8 mouse cellular contexts compared by ENCODE assay signal in the genomic region with DNA sequence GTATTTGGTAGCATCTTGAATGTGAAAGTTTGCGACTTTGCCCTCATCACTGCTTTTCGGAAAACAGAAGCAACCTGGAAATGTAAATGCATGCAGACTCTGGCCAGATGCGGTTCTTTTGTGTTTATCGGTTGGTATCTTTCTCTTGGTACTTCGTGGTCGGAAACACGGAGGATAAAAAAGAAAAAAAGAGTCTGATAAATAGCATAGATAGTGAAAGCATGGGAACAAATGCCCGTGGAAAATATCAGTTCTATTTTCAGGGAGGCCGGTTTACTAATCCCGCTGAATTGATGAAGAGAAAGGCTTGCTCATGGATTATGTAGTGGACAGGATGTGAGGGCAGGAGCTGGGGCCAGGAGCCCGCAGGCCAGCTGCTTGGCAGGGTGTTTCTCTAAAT. TPM values are rescaled to one million over a fixed set of nuclear protein-coding genes. Genes with fewer than 3 reads are reported as not detected.
A peak's percentile ranks its signal among the peaks of the same experiment; 100 is the strongest.
DNase-seq lines count a peak whose midpoint lies in the region; ATAC-seq and TF ChIP-seq lines count a peak whose summit lies in the region.

No protein-coding gene starts in this region.

- WGBS in lung, postnatal 0 days: 3% methylated on average over 11 of the region's 11 CpGs
- WGBS in embryonic facial prominence, embryonic 11.5 days: under 1% methylated on average over 11 of the region's 11 CpGs
- under 1% methylated on average over 11 of the region's 11 CpGs for WGBS in hindbrain, postnatal 0 days

- TF ChIP-seq POLR2A in myocyte (IDR thresholded peaks at IDR 0.05; ENCODE audit: insufficient read length, low read depth): no peak

- H3K4me2 ChIP-seq in lung, postnatal 0 days (replicated peaks; ENCODE audit: low read depth, low read length): peak overlapping the region; percentile 81
- peak overlapping the region; percentile 56 for H3K4me2 ChIP-seq in embryonic facial prominence, embryonic 11.5 days (ENCODE audit: low read depth, low read length)
- peak overlapping the region; percentile 72 for H3K4me2 ChIP-seq in hindbrain, postnatal 0 days (ENCODE audit: low read depth, low read length)
- H3K4me2 ChIP-seq in myocyte (ENCODE audit: low read depth): peak overlapping the region; percentile 72

- H3K9ac ChIP-seq in lung, postnatal 0 days (replicated peaks; ENCODE audit: low read depth): peak overlapping the region; percentile 59; the same call in 1 of the 2 replicates
- H3K9ac ChIP-seq in embryonic facial prominence, embryonic 11.5 days (replicated peaks; ENCODE audit: low read length): peak overlapping the region; percentile 95
- peak overlapping the region; percentile 83 for H3K9ac ChIP-seq in hindbrain, postnatal 0 days (replicated peaks; ENCODE audit: low read length)

- peak overlapping the region; percentile 89 for H3K27ac ChIP-seq in lung, postnatal 0 days (ENCODE audit: low read length)
- no peak overlapping the region for H3K27ac ChIP-seq in embryonic facial prominence, embryonic 11.5 days (replicated peaks; ENCODE audit: low read depth, low read length)
- H3K27ac ChIP-seq in hindbrain, postnatal 0 days: peak overlapping the region; percentile 96

- ATAC-seq in lung, postnatal 0 days: no peak
- ATAC-seq in embryonic facial prominence, embryonic 11.5 days (replicated peaks; ENCODE audit: insufficient number of reproducible peaks, low FRiP score, low TSS enrichment, low read depth): no peak
- ATAC-seq in hindbrain, postnatal 0 days: no peak

- H3K9me3 ChIP-seq in lung, postnatal 0 days (ENCODE audit: low read length): no peaks in the 10 kb centered on the region
- H3K9me3 ChIP-seq in embryonic facial prominence, embryonic 11.5 days (replicated peaks; ENCODE audit: control insufficient read depth, low read length): no peaks in the 10 kb centered on the region
- no peaks in the 10 kb centered on the region for H3K9me3 ChIP-seq in hindbrain, postnatal 0 days (ENCODE audit: low read length)

- TF ChIP-seq CTCF in lung, postnatal 0 days (IDR thresholded peaks at IDR 0.05): no peak
- no peak for TF ChIP-seq CTCF in hindbrain, postnatal 0 days (IDR thresholded peaks at IDR 0.05; ENCODE audit: low read depth)

- H3K4me1 ChIP-seq in lung, postnatal 0 days (ENCODE audit: insufficient read depth, low read depth, low read length): peaks cover 13% of the 10 kb centered on the region
- 0 out of 2 replicates have a peak, but pooled peaks cover 3% of the 10 kb centered on the region for H3K4me1 ChIP-seq in embryonic facial prominence, embryonic 11.5 days (ENCODE audit: control insufficient read depth, insufficient read depth, low read length)
- peaks cover 3% of the 10 kb centered on the region; the same call in 1 of the 2 replicates for H3K4me1 ChIP-seq in hindbrain, postnatal 0 days (ENCODE audit: insufficient read depth, low read length)

- no peaks in the 10 kb centered on the region; the same call in 1 of the 2 replicates for H3K36me3 ChIP-seq in lung, postnatal 0 days (ENCODE audit: insufficient read depth, low read length)
- H3K36me3 ChIP-seq in embryonic facial prominence, embryonic 11.5 days (replicated peaks; ENCODE audit: control insufficient read depth, insufficient read depth, low read depth, low read length): no peaks in the 10 kb centered on the region
- no peaks in the 10 kb centered on the region for H3K36me3 ChIP-seq in hindbrain, postnatal 0 days (ENCODE audit: insufficient read depth, low read length)
- H3K36me3 ChIP-seq in myocyte (ENCODE audit: control insufficient read depth, insufficient read depth): no peaks in the 10 kb centered on the region

- H3K79me2 ChIP-seq in myocyte (ENCODE audit: control insufficient read depth, insufficient read depth): peaks cover 76% of the 10 kb centered on the region

- H3K4me3 ChIP-seq in lung, postnatal 0 days (ENCODE audit: low read depth, low read length): peak overlapping the region; percentile 90
- H3K4me3 ChIP-seq in embryonic facial prominence, embryonic 11.5 days (ENCODE audit: low read depth, low read length): peak overlapping the region; percentile 93
- H3K4me3 ChIP-seq in hindbrain, postnatal 0 days (ENCODE audit: low read length): peak overlapping the region; percentile 71
- H3K4me3 ChIP-seq in myocyte: peak overlapping the region; percentile 74

- no peak for TF ChIP-seq EP300 in lung, postnatal 0 days (IDR thresholded peaks at IDR 0.05)

- no peaks in the 10 kb centered on the region for H3K27me3 ChIP-seq in lung, postnatal 0 days (replicated peaks; ENCODE audit: insufficient read depth, low read length)
- no peaks in the 10 kb centered on the region for H3K27me3 ChIP-seq in embryonic facial prominence, embryonic 11.5 days (ENCODE audit: control insufficient read depth, insufficient read depth, low read length)
- H3K27me3 ChIP-seq in hindbrain, postnatal 0 days (ENCODE audit: insufficient read depth, low read length): no peaks in the 10 kb centered on the region
- H3K27me3 ChIP-seq in myocyte (ENCODE audit: control insufficient read depth, insufficient read depth, insufficient read length): no peaks in the 10 kb centered on the region

- peak; percentile 32 for DNase-seq in lung, postnatal 0 days (ENCODE audit: low spot score)
- DNase-seq in lung, postnatal 36 days: no peak
- peak; percentile 33 for DNase-seq in embryonic facial prominence, embryonic 11.5 days (ENCODE audit: low spot score)
- DNase-seq in hindbrain, postnatal 0 days (ENCODE audit: low spot score): no peak
- DNase-seq in cerebellum, postnatal 36 days: no peak
- no peak for DNase-seq in cerebellum, postnatal 4 days (ENCODE audit: low spot score in 2 of 2)
- DNase-seq in adrenal gland, postnatal 4 days (ENCODE audit: low spot score in 2 of 2): no peak

- H3ac ChIP-seq in myocyte (ENCODE audit: control insufficient read depth, insufficient read length): peak overlapping the region; percentile 92

TF ChIP-seq in myocyte, 11 proteins besides CTCF, POLR2A, EP300 and RAD21:
- TF ChIP-seq MAX (IDR thresholded peaks at IDR 0.05; ENCODE audit: low read depth): no peak
- no peak for TF ChIP-seq MYOD1 (IDR thresholded peaks at IDR 0.05; ENCODE audit: control insufficient read depth in 1 of 3, insufficient read length in 2 of 3, low read depth in 2 of 3)
- no peak for TF ChIP-seq USF1 (IDR thresholded peaks at IDR 0.05; ENCODE audit: low read depth)
- no peak for TF ChIP-seq POLR2AphosphoS2 (IDR thresholded peaks at IDR 0.05; ENCODE audit: insufficient read length, low read depth)
- TF ChIP-seq SRF (IDR thresholded peaks at IDR 0.05; ENCODE audit: control insufficient read depth, insufficient read length, low read depth): no peak
- TF ChIP-seq REST (IDR thresholded peaks at IDR 0.05; ENCODE audit: insufficient read depth, insufficient read length): no peak
- no peak for TF ChIP-seq TCF3 (IDR thresholded peaks at IDR 0.05; ENCODE audit: insufficient read length, low read depth)
- TF ChIP-seq TCF12 (IDR thresholded peaks at IDR 0.05; ENCODE audit: insufficient read depth, poor library complexity, severe bottlenecking): no peak
- TF ChIP-seq CEBPB (IDR thresholded peaks at IDR 0.05; ENCODE audit: insufficient read depth, poor library complexity, severe bottlenecking): no peak
- no peak for TF ChIP-seq MYOG (IDR thresholded peaks at IDR 0.05; ENCODE audit: control insufficient read depth in 1 of 3, insufficient read depth in 1 of 3, insufficient read length in 2 of 3, low read depth in 2 of 3)
- no peak for TF ChIP-seq E2F4 (IDR thresholded peaks at IDR 0.05; ENCODE audit: insufficient read depth)

RNA-seq across cellular contexts. Expression of gene Itsn1, which starts 1.4 kb away (rescaled TPM):
- polyA plus RNA-seq in lung, postnatal 0 days (2015; fragmentation: Nextera tagmentation; extraction: Ambion mirVana): 9.7 and 12.1 TPM in 2 replicates
- polyA plus RNA-seq in embryonic facial prominence, embryonic 11.5 days (2014; fragmentation: Nextera tagmentation; extraction: Ambion mirVana): 36.5 and 40.1 TPM in 2 replicates
- 65.1 and 69.5 TPM in 2 replicates for total RNA-seq in hindbrain, postnatal 0 days (2014; rRNA removed)
- 33.6 and 34.8 TPM in 2 replicates for polyA plus RNA-seq in hindbrain, postnatal 0 days (2015; fragmentation: Nextera tagmentation; extraction: Ambion mirVana)
- 27.5 TPM for polyA plus RNA-seq in myocyte (2012; fragmentation: generic; extraction: Trizol)
- 10 to 100 TPM; 54.5 to 59.7 TPM for total RNA-seq in adrenal gland, postnatal 4 days (2021)

RNA-seq across cellular contexts. Expression of gene Cryzl1, which starts 1.7 kb away (rescaled TPM):
- 59.3 and 64.8 TPM in 2 replicates for polyA plus RNA-seq in lung, postnatal 0 days (2015; fragmentation: Nextera tagmentation; extraction: Ambion mirVana)
- polyA plus RNA-seq in embryonic facial prominence, embryonic 11.5 days (2014; fragmentation: Nextera tagmentation; extraction: Ambion mirVana): 66.7 and 76.4 TPM in 2 replicates
- 28.4 and 67.3 TPM in 2 replicates for total RNA-seq in hindbrain, postnatal 0 days (2014; rRNA removed)
- polyA plus RNA-seq in hindbrain, postnatal 0 days (2015; fragmentation: Nextera tagmentation; extraction: Ambion mirVana): 88.0 and 101 TPM in 2 replicates
- 27.6 TPM for polyA plus RNA-seq in myocyte (2012; fragmentation: generic; extraction: Trizol)
- 10 to 100 TPM; 61.0 to 67.9 TPM for total RNA-seq in adrenal gland, postnatal 4 days (2021)

RNA-seq across cellular contexts. Expression of gene Donson, which starts 41.9 kb away (rescaled TPM):
- 6.0 and 8.0 TPM in 2 replicates for polyA plus RNA-seq in lung, postnatal 0 days (2015; fragmentation: Nextera tagmentation; extraction: Ambion mirVana)
- polyA plus RNA-seq in embryonic facial prominence, embryonic 11.5 days (2014; fragmentation: Nextera tagmentation; extraction: Ambion mirVana): 32.4 and 36.7 TPM in 2 replicates
- total RNA-seq in hindbrain, postnatal 0 days (2014; rRNA removed): 20.4 and 24.2 TPM in 2 replicates
- 15.3 and 15.7 TPM in 2 replicates for polyA plus RNA-seq in hindbrain, postnatal 0 days (2015; fragmentation: Nextera tagmentation; extraction: Ambion mirVana)
- 3.5 TPM for polyA plus RNA-seq in myocyte (2012; fragmentation: generic; extraction: Trizol)
- 10 to 100 TPM; 15.0 to 21.0 TPM for total RNA-seq in adrenal gland, postnatal 4 days (2021)

Comparison
In these comparisons a context has a peak if more than half of its experiments do, and no peak if none do; other contexts are left out.
1. DNase-seq: peak in lung, postnatal 0 days (single experiment) and embryonic facial prominence, embryonic 11.5 days (single experiment); none in lung, postnatal 36 days (single experiment), hindbrain, postnatal 0 days (single experiment), cerebellum, postnatal 36 days (0 of 2), cerebellum, postnatal 4 days (0 of 2) and adrenal gland, postnatal 4 days (0 of 2).
2. Peak in every context shown above with its lines, with median percentiles within 50 percentile points of each other: H3K4me2 ChIP-seq, H3K4me3 ChIP-seq and H3K9ac ChIP-seq.